Mouse (Mus musculus): ENCODE results near the gene Dus2.
"Not testable (repeated sequence)": the region's sequence is repeated elsewhere in the genome, so short reads cannot be mapped to it uniquely, and the experiment has no call there.

Dus2 gene

DNA sequence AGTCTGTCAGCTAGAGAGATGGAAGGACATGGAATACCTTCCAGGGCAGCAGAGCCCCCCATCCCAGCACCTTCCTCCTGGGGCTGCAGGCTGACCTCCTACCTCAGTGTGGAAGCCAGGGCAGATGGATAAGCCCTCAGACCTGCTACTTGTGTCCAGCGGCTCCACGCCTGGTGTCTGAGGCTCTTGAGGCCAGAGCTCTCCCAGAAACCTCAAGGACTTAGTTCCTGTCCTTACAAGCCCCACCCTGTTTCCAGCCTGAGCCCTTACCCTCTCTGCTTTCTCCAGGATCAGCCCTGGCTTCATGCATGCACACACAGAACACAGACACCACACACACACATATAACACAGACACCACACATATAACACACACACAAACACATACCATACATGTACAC is 409 bp downstream of the Dus2 start:
- no peak for DNase-seq (ENCODE audit: low read depth)

- no peak for DNase-seq (ENCODE audit: low read depth)
Observed at GRCm38 (mm10) chr8:105992499-105992898, 1.4 kb downstream of the Dus2 start.

GRCm38 (mm10) chr8:105993226-105993625 is 2.1 kb downstream of the Dus2 start:
- no peak for DNase-seq (ENCODE audit: low read depth)

- peak; percentile 54 for DNase-seq (ENCODE audit: low read depth)
Observed at GRCm38 (mm10) chr8:105996359-105996758, 5.2 kb downstream of the Dus2 start.

DNA sequence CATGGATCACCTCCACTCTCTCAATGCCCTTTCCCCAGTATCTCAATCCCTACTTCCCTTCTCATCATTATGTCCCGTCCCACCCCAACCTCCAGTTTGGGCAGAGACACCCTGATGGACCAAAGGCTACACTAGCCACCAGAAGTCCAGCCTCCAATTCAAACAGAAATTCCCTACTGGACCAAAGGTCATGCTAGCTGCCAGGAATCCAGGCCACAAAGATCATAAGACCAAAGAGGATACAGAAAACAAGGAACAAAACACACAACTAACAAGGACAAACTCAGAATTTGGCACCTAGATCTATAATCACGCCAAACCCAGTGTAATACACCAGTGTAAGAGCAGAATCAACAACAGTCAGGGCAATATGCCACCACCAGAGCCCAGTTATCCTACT is 7.8 kb downstream of the Dus2 start:
- no peak for DNase-seq (ENCODE audit: low read depth)

- DNase-seq (ENCODE audit: low read depth) = no peak
Observed at GRCm38 (mm10) chr8:106001908-106002307, 10.8 kb downstream of the Dus2 start.

- peak; percentile 75 for DNase-seq (ENCODE audit: low read depth)
Observed at GRCm38 (mm10) chr8:106004538-106005207, 13.5 kb downstream of the Dus2 start.

- DNase-seq (ENCODE audit: low read depth) = no peak
Observed at GRCm38 (mm10) chr8:106005875-106006274, 14.7 kb downstream of the Dus2 start, which contains the start of gene Dpep2nb. Gene Dpep2nb (minus strand): TSS chr8:106005975.

DNA sequence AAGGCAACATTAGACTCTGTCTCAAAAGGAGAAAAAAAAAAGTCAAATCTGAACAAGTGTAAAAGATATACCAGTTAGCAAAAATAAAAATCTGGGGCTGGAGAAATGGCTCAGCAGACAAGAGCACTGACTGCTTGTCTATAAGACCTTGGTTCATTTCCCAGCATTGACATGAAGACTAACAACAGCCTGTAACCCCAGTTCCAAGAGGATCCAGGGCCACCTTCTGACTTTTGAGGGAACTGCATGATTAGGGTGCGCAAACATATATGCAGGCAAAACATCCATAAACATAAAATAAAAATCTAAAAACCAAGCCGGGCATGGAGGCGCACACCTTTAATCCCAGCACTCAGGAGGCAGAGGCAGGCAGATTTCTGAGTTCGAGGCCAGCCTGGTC is 15.3 kb downstream of the Dus2 start:
- peak; percentile 74 for DNase-seq (ENCODE audit: low read depth)

DNA sequence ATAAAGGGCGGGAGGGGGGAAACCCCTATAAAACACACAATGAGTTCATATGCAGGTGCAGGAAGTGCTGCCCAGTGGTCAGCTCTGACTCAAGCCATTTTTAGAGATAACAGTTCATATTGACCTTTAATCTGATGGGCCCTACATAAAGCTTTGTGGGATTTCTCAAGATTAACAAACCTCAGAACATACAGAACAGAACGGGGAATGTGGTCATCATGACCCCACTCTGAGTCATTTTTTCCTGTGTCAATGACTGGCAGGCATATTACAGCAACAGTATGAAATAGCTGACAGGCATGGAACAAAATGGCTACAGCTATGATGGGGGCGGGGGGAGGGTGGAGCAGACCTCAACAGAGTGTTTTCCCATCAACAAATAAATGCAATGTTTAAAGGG is 16.0 kb downstream of the Dus2 start:
- peak; percentile 100 for DNase-seq (ENCODE audit: low read depth)

- peak; percentile 61 for DNase-seq (ENCODE audit: low read depth)
Observed at GRCm38 (mm10) chr8:106007891-106008290, 16.8 kb downstream of the Dus2 start.

DNA sequence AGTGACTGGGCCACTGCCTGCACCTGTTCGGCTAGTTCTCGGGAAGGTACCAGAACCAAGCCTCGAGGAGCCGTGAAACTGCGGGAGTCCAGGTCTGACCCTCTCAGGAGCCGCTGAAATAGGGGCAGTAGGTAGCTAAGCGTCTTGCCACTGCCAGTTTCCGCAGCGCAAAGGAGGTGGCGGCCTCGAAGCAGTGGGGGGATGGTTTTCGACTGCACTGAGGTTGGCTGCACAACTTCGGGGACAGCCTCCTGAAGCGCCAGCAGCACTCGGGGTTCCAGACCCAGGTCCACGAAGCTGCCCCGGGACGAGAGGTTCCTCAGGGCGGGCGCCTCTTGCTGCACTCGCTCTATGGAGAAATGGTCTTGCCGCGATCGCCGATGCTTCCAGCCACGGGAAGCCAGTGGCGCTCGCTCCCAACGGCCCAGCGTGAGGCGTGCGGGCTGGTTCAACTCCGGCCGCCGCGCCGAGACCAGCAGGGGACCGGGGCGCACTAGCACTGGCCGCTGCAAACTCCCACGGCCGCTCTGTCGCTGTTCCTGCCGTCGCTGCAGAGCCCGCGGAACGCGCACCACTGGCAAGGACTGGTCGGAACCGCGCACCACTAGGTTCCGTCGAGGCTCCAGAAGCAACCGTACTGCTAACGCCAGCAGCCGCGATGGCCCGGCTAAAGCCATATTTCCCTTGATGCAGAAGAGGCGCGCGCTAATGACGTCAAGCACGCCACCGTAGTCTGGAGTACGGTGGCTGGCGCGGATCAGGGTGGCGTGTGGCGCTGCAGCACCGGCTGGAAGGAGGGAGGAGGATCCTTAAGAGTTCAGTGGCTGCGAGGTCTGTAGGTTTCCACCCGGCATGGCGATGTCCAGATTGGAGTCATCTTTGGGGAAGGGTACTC is 19.9 kb downstream of the Dus2 start:
- DNase-seq (ENCODE audit: low read depth) = peak; percentile 93

- DNase-seq (ENCODE audit: low read depth) = no peak
Observed at GRCm38 (mm10) chr8:106011643-106011986, 20.5 kb downstream of the Dus2 start, which contains the start of gene Ddx28. Gene Ddx28 (minus strand): TSS chr8:106011882.

DNA sequence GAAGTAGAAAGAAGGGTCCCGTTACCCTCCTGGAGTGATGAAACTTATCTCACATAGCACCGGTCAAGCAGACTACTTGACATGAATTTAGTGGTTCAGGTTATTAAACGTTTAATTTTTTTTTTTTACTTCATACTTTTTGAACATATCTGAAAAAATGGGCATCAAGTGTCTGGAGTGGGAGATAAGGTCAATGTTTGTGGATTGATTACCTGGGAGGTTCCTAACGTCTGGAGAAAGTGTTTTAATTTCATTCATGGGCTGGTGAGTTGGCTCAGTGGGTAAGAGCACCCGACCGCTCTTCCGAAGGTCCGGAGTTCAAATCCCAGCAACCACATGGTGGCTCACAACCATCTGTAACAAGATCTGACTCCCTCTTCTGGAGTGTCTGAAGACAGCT is 21.1 kb downstream of the Dus2 start:
- DNase-seq (ENCODE audit: low read depth) = not testable (repeated sequence)

DNA sequence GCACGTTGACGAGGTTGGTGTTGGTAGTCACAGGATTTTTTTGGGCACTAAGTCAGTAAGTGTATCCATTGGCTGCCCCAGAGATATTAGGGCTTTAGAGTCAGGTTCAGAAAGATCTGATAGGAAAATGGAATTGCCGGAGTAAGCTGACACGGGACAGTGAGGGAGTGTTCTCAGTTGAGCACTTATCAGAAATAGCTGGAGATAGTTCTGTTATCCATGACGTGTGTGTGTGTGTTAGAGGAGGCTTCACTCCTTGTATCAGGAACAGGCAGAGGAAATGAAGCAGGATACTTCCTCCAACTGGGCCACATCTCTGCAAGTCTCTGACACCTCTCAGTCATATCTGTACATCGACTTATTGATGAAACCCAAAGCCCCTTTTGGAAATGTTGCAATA is 25.1 kb downstream of the Dus2 start:
- no peak for DNase-seq (ENCODE audit: low read depth)

DNA sequence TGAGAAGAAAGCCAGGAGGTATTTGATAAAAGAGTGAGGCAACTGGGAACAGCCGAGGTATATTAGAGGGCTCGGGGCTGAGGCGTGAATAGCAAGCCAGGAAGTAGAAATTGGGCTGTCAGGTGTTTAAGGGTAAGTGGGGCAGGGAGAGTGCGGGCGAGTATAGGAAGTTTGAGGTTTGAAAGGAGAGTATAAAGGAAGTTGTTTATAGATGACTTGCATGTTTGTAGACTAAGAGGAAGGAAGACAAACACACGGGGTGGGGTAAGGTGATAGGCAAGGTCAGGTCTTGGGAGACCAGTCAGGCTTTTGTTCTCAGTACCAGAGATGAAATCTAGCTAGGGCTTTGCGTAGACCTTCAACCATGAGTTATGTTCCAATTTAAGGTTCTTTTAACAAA is 26.0 kb downstream of the Dus2 start:
- DNase-seq (ENCODE audit: low read depth) = peak; percentile 66

- no peak for DNase-seq (ENCODE audit: low read depth)
Observed at GRCm38 (mm10) chr8:106018039-106018438, 26.9 kb downstream of the Dus2 start.

- DNase-seq (ENCODE audit: low read depth) = peak; percentile 78
Observed at GRCm38 (mm10) chr8:106022483-106022882, 31.3 kb downstream of the Dus2 start.

DNA sequence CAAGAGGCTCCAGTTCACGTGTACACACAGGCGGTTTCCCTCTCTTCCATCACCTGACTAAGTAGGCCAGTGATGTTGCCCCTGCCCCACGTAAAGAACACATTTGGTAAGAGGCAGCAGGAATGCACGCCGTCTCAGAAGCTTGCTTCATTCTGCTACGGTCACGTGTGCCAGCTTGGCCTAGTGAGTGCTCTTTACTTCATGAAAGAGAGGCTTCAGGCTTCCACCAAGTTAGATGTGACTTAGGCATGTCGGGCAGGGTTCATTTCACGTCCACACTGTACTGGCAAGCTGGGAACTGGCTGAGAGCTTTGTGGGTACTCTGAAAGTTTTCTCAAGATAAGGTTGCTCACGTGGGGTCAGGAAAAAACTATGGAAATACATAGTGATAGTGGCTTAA is 47.6 kb downstream of the Dus2 start:
- no peak for DNase-seq (ENCODE audit: low read depth)

DNA sequence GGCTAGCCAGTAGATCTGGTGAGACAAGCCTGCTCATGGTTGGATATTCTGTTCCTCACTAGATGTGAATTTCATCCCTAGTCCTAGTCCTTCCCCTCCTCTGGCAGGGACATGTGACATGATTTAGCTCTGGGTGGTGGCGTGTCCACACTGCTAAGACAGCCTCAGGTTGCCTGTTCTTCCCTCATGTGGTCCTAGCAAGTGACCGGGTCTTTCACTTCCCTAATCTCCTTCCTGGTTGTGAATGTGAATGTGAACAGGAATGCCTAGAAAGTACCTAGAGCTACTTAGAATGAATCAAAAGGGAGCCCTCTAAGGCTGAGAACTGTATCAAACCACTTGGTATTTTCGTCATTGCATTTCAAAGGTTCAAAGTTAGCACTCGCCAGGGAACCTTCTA is 48.5 kb downstream of the Dus2 start:
- DNase-seq (ENCODE audit: low read depth) = no peak

GRCm38 (mm10) chr8:106040218-106040617 is 49.1 kb downstream of the Dus2 start:
- no peak for DNase-seq (ENCODE audit: low read depth)

- no peak for DNase-seq (ENCODE audit: low read depth)
Observed at GRCm38 (mm10) chr8:106043055-106043454, 51.9 kb downstream of the Dus2 start.

GRCm38 (mm10) chr8:106044151-106044550 is 53.0 kb downstream of the Dus2 start:
- peak; percentile 59 for DNase-seq (ENCODE audit: low read depth)

All from 416B (cell line).